Mouse (Mus musculus): ENCODE results near the gene Meis1.

- no peak for TF ChIP-seq POLR2A (IDR thresholded peaks at IDR 0.05; ENCODE audit: insufficient read depth, low read length)
- TF ChIP-seq CTCF (IDR thresholded peaks at IDR 0.05; ENCODE audit: low read depth, low read length), result no peak
Observed at GRCm38 (mm10) chr11:18847650-18848049, 171.1 kb downstream of the Meis1 start.
